Mouse (Mus musculus) lung, embryonic 16.5 days (tissue): ENCODE measurements around the gene Tyw1. TPM values are rescaled to one million over a fixed set of nuclear protein-coding genes. Genes with fewer than 3 reads are reported as not detected.

Source experiments
- ATAC-seq: fragments of 200-750 bp; cut with Nextera tagmentation; 2 replicates; pipeline ENCODE4 v1.8.0; 2017; ENCODE audit warnings: low read depth, mild to moderate bottlenecking, moderate library complexity
- H3K27ac ChIP-seq: fragments of 300-500 bp; sonication (generic); 2 replicates; pipeline ENCODE4 v1.5.1; 2014; ENCODE audit warnings: mild to moderate bottlenecking, control low read depth, low read length
- H3K27me3 ChIP-seq: fragments of 300-500 bp; sonication (generic); 2 replicates; pipeline ENCODE4 v1.6.1; 2014; ENCODE audit warnings: low read depth, low read length, mixed read lengths; ENCODE audit not compliant: control insufficient read depth, insufficient read depth
- H3K36me3 ChIP-seq: fragments of 300-500 bp; sonication (generic); 2 replicates; pipeline ENCODE4 v1.6.1; 2014; ENCODE audit warnings: low read length; ENCODE audit not compliant: control insufficient read depth, insufficient read depth
- H3K4me1 ChIP-seq: fragments of 300-500 bp; sonication (generic); replicated peaks from 2 replicates; pipeline ENCODE4 v1.6.1; 2014; ENCODE audit warnings: low read length, mixed read lengths; ENCODE audit not compliant: control insufficient read depth, insufficient read depth
- H3K4me2 ChIP-seq: fragments of 300-500 bp; sonication (generic); 2 replicates; pipeline ENCODE4 v1.6.1; 2014; ENCODE audit warnings: low read depth, low read length, control low read depth
- H3K4me3 ChIP-seq: fragments of 300-500 bp; sonication (generic); 2 replicates; pipeline ENCODE4 v1.5.1; 2014; ENCODE audit warnings: mild to moderate bottlenecking, low read length, control low read depth
- H3K9ac ChIP-seq: fragments of 300-500 bp; sonication (generic); 2 replicates; pipeline ENCODE4 v1.6.1; 2014; ENCODE audit warnings: low read length, control low read depth
- H3K9me3 ChIP-seq: fragments of 300-500 bp; sonication (generic); 2 replicates; pipeline ENCODE4 v1.6.1; 2016; ENCODE audit warnings: low read length; ENCODE audit not compliant: control insufficient read depth
- WGBS: fragments of 180-500 bp; shearing (Covaris S2); extraction: QIAGEN DNeasy Blood & Tissue Kit; methylation state at CpG from one replicate; pipeline ENCODE4 v1.1.7; 2014; 5-methylcytosine and 5-hydroxymethylcytosine counted together
- polyA plus RNA-seq: library from polyadenylated mRNA; unstranded; fragments of >200 nt; fragmentation: Nextera tagmentation; extraction: Ambion mirVana; gene quantifications from 2 replicates; pipeline ENCODE4 v1.2.1, GENCODE M21; 2015

Gene Tyw1
- polyA plus RNA-seq, 1 experiment from 2014 or later: 24.8 TPM

- peaks cover 4% of the 10 kb centered on the region; the same call in 1 of the 2 replicates for H3K4me1 ChIP-seq
- ATAC-seq: no peak
- H3K27ac ChIP-seq: no peak overlapping the region
- H3K36me3 ChIP-seq: peaks cover 14% of the 10 kb centered on the region; the same call in 1 of the 2 replicates
- H3K27me3 ChIP-seq: no peaks in the 10 kb centered on the region
- WGBS: 54% methylated on average over 4 of the region's 4 CpGs
- no peak overlapping the region for H3K4me2 ChIP-seq
- H3K9ac ChIP-seq: no peak overlapping the region
- H3K9me3 ChIP-seq: no peaks in the 10 kb centered on the region
- no peak overlapping the region for H3K4me3 ChIP-seq
Observed at GRCm38 (mm10) chr5:130331206-130331605, 75.8 kb downstream of the Tyw1 start.

DNA sequence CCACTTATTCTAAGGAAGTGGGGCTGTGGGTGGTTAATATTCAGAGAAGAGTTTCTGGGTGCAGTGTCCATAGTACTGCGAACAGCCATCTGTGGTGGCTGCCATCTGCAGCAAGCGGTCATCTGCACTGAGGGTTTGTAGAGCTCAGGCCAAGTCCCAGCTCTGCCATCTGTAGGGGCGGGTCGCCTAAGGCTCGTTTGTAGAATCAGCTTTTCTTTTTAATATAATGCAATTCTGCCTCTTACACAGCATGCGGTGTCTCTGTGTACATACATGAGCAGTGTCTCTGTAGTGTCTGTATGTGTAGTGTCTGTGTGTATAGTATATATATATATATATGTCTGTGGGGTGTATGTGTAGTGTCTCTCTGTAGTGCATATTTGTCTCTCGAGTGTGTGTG lies 78.1 kb downstream of the Tyw1 start:
- H3K27ac ChIP-seq: no peak overlapping the region
- no peak overlapping the region for H3K4me3 ChIP-seq
- ATAC-seq: no peak
- H3K36me3 ChIP-seq: peaks cover 19% of the 10 kb centered on the region
- whole genome bisulfite sequencing: 88% methylated on average over 7 of the region's 7 CpGs
- no peak overlapping the region for H3K4me2 ChIP-seq
- no peak overlapping the region for H3K9ac ChIP-seq
- H3K27me3 ChIP-seq: no peaks in the 10 kb centered on the region
- H3K4me1 ChIP-seq: peaks cover 2% of the 10 kb centered on the region; the same call in 1 of the 2 replicates
- H3K9me3 ChIP-seq: no peaks in the 10 kb centered on the region

DNA sequence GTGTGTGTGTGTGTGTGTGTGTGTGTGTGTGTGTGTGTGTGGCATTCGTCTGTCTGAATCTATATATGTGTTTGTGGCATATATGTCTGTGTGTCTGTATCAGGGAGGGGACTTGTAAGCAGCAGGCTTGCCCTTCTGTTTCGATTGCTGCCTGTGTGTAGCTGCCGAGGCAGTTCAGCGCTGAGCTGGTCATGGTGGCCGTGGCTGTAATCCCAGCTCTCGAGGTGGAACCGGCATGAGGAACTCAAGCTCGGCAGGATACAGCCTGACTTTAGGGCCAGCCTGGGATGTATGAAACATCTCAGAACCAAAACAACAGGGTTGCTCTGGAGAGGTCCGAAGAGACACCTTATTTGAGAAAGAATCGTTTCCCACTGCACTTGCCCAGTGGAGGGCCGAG lies 78.6 kb downstream of the Tyw1 start:
- WGBS: 93% methylated on average over 11 of the region's 11 CpGs
- no peak overlapping the region for H3K4me2 ChIP-seq
- no peak overlapping the region for H3K27ac ChIP-seq
- H3K9me3 ChIP-seq: no peaks in the 10 kb centered on the region
- peaks cover 18% of the 10 kb centered on the region for H3K36me3 ChIP-seq
- H3K9ac ChIP-seq: no peak overlapping the region
- H3K27me3 ChIP-seq: no peaks in the 10 kb centered on the region
- H3K4me3 ChIP-seq: no peak overlapping the region
- 0 out of 2 replicates have a peak, but pooled peaks cover 2% of the 10 kb centered on the region for H3K4me1 ChIP-seq
- ATAC-seq: no peak

GRCm38 (mm10) chr5:130335462-130335861 lies 80.0 kb downstream of the Tyw1 start:
- no peak overlapping the region for H3K27ac ChIP-seq
- no peak overlapping the region for H3K4me3 ChIP-seq
- no peaks in the 10 kb centered on the region for H3K27me3 ChIP-seq
- no peak overlapping the region for H3K9ac ChIP-seq
- no peak for ATAC-seq
- peaks cover 15% of the 10 kb centered on the region for H3K36me3 ChIP-seq
- 0 out of 2 replicates have a peak, but pooled peaks cover 2% of the 10 kb centered on the region for H3K4me1 ChIP-seq
- no peaks in the 10 kb centered on the region for H3K9me3 ChIP-seq
- H3K4me2 ChIP-seq: no peak overlapping the region
- 97% methylated on average over 4 of the region's 4 CpGs for WGBS

- 87% methylated on average over 15 of the region's 15 CpGs for WGBS
- peaks cover 16% of the 10 kb centered on the region for H3K36me3 ChIP-seq
- H3K27me3 ChIP-seq: no peaks in the 10 kb centered on the region
- H3K9me3 ChIP-seq: no peaks in the 10 kb centered on the region
- ATAC-seq: no peak
- no peak overlapping the region for H3K27ac ChIP-seq
- H3K4me2 ChIP-seq: no peak overlapping the region
- H3K4me1 ChIP-seq: no peaks in the 10 kb centered on the region
- H3K9ac ChIP-seq: no peak overlapping the region
- H3K4me3 ChIP-seq: no peak overlapping the region
Observed at GRCm38 (mm10) chr5:130340656-130341055, 85.2 kb downstream of the Tyw1 start.

GRCm38 (mm10) chr5:130344999-130345398 lies 89.6 kb downstream of the Tyw1 start:
- Histone ChIP-seq H3K4me1 (no peaks in the 10 kb centered on the region), H3K27me3 (no peaks in the 10 kb centered on the region), H3K27ac (no peak overlapping the region), H3K9ac (no peak overlapping the region), H3K9me3 (peaks cover 3% of the 10 kb centered on the region), H3K4me2 (no peak overlapping the region), H3K4me3 (no peak overlapping the region), H3K36me3 (peaks cover 10% of the 10 kb centered on the region)
- no peak for ATAC-seq
- WGBS: 85% methylated on average over 7 of the region's 7 CpGs

DNA sequence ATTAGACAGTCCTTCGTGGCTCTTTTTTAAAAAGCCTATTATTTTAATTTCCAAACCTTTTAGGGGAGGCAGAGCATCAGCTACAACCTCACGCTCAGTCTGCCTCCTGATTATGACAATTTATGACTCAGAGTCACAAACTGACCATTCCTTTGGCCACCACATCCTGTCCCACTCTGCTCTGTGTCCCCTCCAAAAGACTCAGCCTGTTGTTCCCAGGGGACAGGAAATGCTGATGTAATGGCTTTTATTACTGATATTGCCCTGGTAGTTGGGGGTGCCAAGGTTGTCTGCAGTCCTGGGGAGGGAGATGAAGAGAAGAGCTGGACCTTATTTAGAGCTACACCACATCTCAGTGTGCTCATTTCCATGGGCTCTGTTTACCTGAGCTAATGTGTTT lies 90.5 kb downstream of the Tyw1 start:
- no peak overlapping the region for H3K4me2 ChIP-seq
- WGBS: 83% methylated on average over 2 of the region's 2 CpGs
- peaks cover 3% of the 10 kb centered on the region for H3K9me3 ChIP-seq
- no peak overlapping the region for H3K9ac ChIP-seq
- H3K27me3 ChIP-seq: no peaks in the 10 kb centered on the region
- no peak overlapping the region for H3K27ac ChIP-seq
- no peaks in the 10 kb centered on the region for H3K4me1 ChIP-seq
- ATAC-seq: no peak
- peaks cover 6% of the 10 kb centered on the region for H3K36me3 ChIP-seq
- no peak overlapping the region for H3K4me3 ChIP-seq

GRCm38 (mm10) chr5:130355223-130355622 lies 99.8 kb downstream of the Tyw1 start:
- Histone ChIP-seq H3K9ac (no peak overlapping the region), H3K27ac (no peak overlapping the region), H3K4me2 (no peak overlapping the region), H3K27me3 (no peaks in the 10 kb centered on the region), H3K4me3 (no peak overlapping the region), H3K36me3 (no peaks in the 10 kb centered on the region), H3K9me3 (no peaks in the 10 kb centered on the region), H3K4me1 (no peaks in the 10 kb centered on the region)
- 48% methylated on average over 7 of the region's 7 CpGs for WGBS
- ATAC-seq: no peak

- no peaks in the 10 kb centered on the region for H3K9me3 ChIP-seq
- no peaks in the 10 kb centered on the region for H3K36me3 ChIP-seq
- no peaks in the 10 kb centered on the region for H3K27me3 ChIP-seq
- no peak overlapping the region for H3K4me2 ChIP-seq
- H3K4me3 ChIP-seq: no peak overlapping the region
- no peak overlapping the region for H3K27ac ChIP-seq
- no peaks in the 10 kb centered on the region for H3K4me1 ChIP-seq
- ATAC-seq: no peak
- H3K9ac ChIP-seq: no peak overlapping the region
- WGBS: 68% methylated on average over 4 of the region's 4 CpGs
Observed at GRCm38 (mm10) chr5:130363111-130363510, 107.7 kb downstream of the Tyw1 start.

GRCm38 (mm10) chr5:130363773-130364172 lies 108.4 kb downstream of the Tyw1 start:
- no peak overlapping the region for H3K27ac ChIP-seq
- H3K9me3 ChIP-seq: no peaks in the 10 kb centered on the region
- H3K36me3 ChIP-seq: no peaks in the 10 kb centered on the region
- no peak overlapping the region for H3K4me3 ChIP-seq
- H3K4me2 ChIP-seq: no peak overlapping the region
- 38% methylated on average over 3 of the region's 3 CpGs for WGBS
- H3K9ac ChIP-seq: no peak overlapping the region
- no peaks in the 10 kb centered on the region for H3K27me3 ChIP-seq
- H3K4me1 ChIP-seq: no peaks in the 10 kb centered on the region
- no peak for ATAC-seq
